Mouse (Mus musculus) large intestine, adult 2 months (tissue): Measurements from ENCODE around the gene Zbtb20. TPM values are rescaled to one million over a fixed set of nuclear protein-coding genes. Genes with fewer than 3 reads are reported as not detected.

Experiments used
- DNase-seq: peaks from one replicate; pipeline ENCODE4 v3.0.0-alpha.2; 2012; ENCODE audit warnings: low read depth, low spot score
- WGBS: fragments of 180-500 bp; shearing (Covaris S2); methylation state at CpG from one replicate; pipeline ENCODE4 v1.1.7; 2018; 5-methylcytosine and 5-hydroxymethylcytosine counted together
- polyA plus RNA-seq: library from polyadenylated mRNA; depleted of rRNA; stranded (reverse); fragments of >200 nt; gene quantifications from 2 replicates; pipeline ENCODE4 v1.2.3, GENCODE M21; 2012

The Zbtb20 gene
- polyA plus RNA-seq, 1 experiment, result 2.9 TPM

DNA sequence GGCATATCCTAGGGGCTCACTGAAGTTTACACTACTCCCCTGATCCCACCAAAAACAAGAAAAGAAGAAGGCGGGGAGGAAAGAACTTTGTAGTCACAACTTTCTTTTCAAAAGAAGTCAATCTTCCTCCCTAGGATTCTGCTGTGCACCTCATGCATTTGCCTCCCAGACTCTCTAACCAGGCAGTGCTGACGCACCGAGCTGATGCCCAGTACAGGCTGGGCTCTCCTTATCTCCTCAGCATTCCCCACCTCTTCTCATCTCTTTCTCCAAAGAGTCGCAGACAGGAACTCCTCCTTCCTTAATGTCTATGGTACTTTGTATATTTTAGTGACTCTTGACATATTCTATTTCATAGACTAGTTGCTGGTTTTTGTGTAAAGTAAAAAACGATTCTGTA lies 638.3 kb downstream of the Zbtb20 start:
- 78% methylated on average over 5 of the region's 5 CpGs for WGBS
- DNase-seq, result no peak

DNA sequence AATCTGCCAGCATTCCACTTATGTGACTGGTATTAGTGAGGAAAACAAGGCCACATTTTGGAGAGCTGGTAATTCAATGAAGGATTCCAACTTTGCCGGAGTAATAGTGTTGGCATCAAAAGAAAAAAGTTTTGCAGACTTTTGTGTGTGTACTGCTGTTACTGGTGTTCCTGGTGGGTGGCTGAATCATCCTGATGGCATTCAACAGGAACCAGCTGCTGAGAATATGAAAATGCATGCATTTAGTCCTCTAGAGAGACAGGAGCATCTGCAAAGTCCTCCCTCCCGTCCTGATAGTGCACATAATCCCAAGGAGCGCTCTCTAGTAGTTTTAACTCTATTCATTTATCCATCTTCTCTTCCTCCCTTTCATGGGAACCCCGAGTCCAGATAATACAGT lies 639.9 kb downstream of the Zbtb20 start:
- 77% methylated on average over 4 of the region's 4 CpGs for WGBS
- no peak for DNase-seq

DNA sequence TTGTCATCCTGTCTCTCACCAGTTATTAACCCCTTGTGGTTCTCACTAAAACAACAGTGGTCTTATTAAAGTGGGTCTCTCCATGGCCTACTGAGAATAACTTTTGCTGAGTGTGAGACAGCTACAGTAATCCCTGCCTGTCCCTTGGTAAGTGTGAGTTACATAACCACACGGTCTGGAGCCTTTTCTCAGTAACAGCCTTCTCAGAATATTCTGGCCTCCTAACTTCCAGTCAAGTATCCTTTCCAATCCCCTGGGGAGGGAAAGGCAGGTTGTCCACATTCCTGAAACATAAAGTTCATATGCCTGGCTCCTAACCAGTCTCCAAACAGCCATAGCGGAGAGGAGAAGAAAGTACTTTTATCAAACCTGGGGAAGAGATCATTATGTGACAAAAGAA lies 644.6 kb downstream of the Zbtb20 start:
- WGBS, result 68% methylated on average over 2 of the region's 2 CpGs
- DNase-seq, result no peak

DNA sequence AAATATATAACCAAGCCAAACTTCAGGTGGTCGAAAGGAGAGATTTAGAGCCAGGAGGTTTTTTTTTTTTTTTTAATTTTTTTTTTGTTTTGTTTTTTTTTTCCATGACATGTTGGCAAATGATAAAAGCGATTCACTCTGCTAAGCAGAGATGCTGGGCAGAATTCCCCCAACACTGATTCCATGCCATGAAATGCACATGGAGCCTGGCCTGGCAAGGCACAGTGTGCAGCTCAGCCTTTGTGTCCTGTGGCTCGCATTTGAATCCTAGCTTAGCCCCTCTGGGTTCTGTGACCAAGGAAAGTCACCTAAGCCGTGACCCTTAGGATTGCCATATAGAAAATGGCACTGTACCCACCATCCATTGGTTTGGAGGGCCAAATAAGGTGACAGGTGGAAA lies 646.8 kb downstream of the Zbtb20 start:
- 95% methylated on average over 4 of the region's 4 CpGs for WGBS
- no peak for DNase-seq

DNA sequence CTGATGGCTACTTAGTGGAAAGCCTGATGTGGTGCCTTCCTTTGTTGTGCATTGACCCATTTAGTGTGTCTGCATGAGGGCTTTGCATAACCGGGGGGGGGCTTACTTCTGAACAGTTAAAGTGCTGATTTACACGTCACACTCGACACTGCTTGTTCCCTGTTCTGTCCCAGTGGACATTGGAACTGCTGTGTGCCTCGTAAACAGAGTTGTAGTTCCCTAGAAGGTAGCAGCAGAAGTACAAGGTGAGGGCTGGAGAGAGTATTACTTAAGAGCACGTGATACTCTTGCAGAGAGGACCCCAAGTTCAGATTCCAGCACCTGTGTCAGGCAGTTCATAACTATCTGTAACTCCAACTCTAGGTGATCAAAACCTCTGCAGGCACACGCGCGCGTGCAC lies 648.5 kb downstream of the Zbtb20 start:
- DNase-seq, result no peak
- WGBS, result 82% methylated on average over 9 of the region's 9 CpGs

DNA sequence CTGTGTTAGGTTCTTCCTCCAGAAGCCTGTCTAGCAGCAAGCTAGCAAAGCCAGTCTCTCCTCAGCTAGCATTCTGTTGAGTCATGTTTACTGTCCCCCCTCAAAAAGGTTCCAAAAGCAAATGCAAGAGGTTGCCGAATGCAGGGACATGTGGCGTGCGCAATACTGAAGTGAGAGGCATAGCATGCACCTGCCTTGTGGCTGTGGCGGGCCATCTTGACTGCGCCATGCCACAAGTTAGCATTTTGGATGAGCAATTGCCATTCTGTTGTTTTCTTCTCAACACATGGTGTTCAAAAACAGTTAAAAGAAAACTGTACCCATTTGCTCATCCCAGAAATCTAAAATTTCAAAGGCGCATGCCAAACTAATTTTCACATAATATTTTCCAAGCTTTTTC lies 649.9 kb downstream of the Zbtb20 start:
- WGBS, result 88% methylated on average over 6 of the region's 6 CpGs
- DNase-seq, result no peak

DNA sequence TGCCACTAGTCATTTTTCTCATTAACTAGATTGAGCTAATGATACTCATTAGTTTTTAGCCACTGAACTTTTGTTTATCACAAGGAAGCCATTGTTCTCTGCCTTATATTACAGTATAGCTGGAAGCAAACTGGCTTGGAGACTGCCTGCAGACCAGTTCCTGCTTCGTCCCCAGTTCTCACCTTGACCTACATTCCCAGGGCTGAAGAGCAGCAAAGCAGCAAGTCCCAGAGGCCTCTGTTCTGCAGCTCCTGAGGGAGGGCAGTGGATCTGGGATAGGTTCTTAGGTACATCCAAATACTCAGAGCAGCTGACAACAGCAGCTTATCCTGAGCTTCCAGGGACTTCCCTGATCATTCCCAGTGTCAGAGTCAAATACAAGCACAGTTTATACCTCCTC lies 652.6 kb downstream of the Zbtb20 start:
- WGBS, result 84% methylated on average over 1 of the region's 1 CpGs
- DNase-seq, result no peak

DNA sequence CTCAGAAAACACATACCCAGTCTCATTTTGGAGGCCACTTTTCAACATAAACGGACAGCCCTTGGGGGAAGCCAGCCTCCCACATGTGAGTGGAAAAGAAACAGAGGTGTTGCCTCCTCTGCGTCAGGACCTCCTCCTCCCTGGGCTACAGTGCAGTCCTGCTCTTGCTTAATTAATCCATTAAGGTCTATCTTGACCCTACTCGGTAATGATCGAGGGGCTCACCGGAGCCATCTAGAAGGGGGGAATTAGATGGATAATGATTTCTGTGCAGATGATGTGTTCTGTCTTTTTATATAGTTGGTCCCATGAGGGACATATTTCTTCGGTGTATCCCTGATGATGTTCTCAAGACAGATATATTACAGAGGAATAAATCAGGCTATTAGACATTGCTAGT lies 655.6 kb downstream of the Zbtb20 start:
- 92% methylated on average over 6 of the region's 6 CpGs for WGBS
- no peak for DNase-seq

DNA sequence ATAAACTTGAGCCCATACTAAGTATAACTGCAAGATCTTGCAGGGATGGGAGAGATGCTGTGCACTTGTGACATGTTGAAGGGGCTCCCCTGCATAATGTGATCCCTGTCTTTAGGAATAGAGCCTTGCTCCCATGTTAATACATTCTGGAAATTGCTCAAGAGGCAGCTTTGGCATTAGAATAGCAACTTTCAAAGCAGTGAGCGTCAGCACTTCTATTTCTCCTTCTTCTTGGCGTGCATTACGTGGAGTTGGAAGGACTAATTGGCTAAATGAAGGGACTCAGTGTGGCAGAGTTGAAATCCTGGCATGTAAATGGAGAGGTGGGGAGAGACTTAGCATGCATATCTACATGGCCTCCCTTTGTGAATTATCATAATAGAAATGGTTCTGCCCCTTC lies 658.4 kb downstream of the Zbtb20 start:
- 75% methylated on average over 3 of the region's 3 CpGs for WGBS
- DNase-seq, result no peak

DNA sequence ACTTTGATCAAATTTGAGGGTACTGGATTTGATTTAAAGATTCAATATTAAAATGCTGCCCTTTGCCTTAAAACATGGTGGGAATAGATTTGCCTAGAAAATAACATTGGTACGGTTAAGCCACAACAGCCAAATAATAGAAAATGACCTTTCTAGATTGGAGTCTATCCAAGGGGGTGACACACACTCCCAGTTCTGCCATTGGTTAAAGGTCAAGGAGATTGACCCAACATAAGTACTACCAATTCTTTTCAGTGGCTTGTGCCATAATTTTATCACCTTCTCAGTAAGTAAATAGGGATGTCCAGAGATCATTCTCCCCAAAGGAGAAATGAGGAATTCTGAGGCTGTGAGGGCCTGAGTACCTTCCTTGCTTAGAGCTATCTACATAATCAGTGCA lies 660.2 kb downstream of the Zbtb20 start:
- 83% methylated on average over 1 of the region's 1 CpGs for WGBS
- no peak for DNase-seq

DNA sequence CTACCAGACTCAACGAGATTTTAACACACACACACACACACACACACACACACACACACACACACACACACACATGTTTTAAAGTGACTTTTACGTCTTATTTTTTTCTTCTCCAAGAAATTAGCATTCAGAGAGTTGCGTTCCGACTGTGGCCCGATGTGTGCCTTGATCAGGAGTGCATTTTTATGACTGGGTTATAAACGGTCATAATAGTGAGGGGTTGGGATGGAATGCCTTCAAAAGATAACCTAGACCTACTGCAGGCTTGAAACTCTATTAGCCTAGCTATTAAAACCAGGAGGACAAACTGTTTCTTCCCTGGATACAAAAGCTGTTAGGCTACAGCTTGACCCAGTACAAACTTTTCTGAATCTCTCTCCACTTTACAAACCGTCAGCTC lies 661.5 kb downstream of the Zbtb20 start:
- 31% methylated on average over 7 of the region's 7 CpGs for WGBS
- DNase-seq, result no peak

DNA sequence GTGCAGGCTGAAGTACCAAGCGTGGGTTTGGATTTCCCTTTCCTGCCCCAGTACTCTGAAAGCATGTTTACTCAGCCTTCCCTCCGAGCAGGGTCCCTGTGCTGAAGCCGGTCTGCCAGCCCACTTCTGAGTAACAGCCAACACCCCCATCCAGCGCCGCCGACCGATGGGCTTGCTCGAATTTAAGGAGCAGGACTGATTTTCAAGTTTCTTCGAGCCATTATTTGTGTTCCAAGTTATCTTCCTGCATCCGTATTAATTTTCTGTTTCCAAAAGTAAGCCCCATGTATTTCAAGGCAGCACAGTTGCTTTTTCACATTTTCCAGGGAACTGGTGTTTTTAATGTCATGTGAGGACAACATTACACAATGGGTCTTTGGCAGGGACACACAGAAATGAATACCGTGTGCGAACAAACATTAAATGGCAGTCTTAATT lies 664.0 kb downstream of the Zbtb20 start:
- WGBS, result 64% methylated on average over 12 of the region's 12 CpGs
- no peak for DNase-seq

DNA sequence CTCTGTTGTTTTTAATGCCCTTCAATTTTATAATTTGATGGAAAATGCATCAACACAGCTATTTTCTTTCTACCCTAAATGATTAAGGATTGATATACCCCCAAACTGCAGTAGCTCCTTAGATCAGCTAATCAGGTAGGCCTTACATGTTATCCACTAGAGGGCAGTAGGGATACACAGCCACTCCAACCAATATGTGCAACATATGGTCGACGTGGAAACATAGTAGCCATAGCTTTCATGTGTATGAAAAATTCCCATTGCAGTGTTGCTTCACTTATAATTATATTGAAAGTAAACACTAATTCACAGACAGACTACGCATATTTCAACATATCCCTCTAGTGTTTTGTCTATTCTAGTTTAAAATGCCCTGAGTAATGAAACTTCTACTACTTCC lies 664.4 kb downstream of the Zbtb20 start:
- 11% methylated on average over 3 of the region's 3 CpGs for WGBS
- peak; percentile 19 for DNase-seq

DNA sequence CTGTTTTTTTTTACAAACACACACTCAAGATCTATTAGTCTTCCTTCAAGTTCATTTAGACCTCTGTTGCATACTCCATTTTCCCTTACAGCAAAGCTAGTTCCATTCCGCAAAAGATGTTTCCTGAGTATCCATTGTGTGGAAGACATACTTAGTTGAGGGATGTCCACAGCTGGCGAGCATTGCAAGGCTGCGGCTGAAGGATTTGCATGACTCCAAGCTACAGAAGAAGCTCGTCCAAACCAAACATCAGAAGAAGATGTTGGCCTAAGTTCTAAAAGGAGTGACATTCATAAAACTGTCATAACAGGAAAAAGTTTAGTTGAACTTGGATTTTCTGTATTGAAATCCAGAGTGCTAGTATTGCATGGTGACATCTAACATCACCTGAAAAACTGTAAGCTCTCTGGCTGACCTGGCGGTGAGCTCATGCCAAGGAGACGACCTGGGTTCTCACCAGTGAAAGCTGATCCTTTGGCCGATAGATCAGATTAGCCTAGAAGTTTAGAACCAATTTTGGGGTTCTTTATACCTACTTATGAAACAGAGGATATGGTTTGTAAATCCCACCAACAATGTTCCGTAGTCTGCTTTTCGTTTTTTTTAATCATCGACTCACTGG lies 665.0 kb downstream of the Zbtb20 start:
- no peak for DNase-seq

DNA sequence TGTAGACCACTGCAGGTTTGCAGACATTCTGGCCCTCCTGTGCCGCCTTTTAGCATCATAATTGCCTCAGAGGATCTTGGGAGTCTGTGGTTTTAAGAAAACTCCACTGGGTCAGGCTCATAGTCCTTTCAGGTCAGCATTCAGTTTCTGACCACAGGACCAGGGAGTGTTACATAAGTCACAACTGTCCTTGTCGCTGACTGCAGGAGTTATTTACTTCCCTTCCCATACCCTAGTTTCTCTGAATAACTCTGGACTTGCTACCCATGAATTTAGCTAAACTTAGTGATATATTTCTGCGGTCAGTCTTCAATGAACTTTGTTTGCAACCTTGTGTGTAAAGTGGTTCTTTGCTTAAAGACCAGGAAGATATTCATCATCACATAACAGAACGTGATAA lies 669.6 kb downstream of the Zbtb20 start:
- no peak for DNase-seq
- WGBS, result 78% methylated on average over 4 of the region's 4 CpGs

More for the DNA sequence above, 665.0 kb downstream of the Zbtb20 start:
- WGBS, result 79% methylated on average over 10 of the region's 10 CpGs

DNA sequence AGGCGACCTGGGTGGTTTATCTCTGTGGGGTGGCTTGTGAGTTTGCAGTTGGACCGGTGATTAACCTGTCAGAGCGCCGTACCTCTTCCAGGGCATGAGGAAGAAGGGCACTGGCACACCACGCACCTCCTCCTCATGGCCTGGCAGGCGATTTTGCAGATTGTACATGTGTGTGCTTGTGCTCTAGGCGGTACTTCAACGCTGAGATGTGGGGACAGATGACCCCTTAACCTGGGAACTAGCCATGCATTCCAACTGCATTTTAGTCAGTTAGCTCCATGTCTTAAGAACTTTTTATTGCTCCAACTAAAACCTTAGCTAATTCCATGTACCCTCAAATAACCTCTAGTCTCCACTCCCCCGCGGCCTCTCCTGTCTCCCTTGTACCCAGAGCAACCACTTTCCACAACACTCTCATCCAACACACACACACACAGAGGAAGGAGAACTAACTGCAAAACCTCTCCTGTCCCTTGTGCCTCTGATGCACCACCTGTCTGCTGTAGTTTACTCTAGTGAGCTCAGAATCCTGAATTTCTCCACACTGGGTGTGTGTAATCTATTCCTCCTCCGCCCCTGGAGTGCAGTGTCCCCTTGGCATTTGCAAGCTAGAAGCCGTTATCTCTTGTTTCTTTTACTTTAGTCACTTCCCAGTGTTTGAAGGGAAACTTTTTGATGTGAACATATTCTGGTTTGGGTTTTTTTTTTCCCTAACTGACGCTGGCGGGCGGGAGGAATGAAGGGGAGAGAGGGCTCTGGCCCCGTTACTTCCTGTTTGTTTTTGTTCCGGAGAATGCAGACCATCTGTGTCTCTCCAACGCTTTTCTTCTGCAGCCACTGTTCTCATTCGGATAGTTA lies 671.9 kb downstream of the Zbtb20 start:
- DNase-seq, result no peak
- WGBS, result 51% methylated on average over 19 of the region's 19 CpGs

DNA sequence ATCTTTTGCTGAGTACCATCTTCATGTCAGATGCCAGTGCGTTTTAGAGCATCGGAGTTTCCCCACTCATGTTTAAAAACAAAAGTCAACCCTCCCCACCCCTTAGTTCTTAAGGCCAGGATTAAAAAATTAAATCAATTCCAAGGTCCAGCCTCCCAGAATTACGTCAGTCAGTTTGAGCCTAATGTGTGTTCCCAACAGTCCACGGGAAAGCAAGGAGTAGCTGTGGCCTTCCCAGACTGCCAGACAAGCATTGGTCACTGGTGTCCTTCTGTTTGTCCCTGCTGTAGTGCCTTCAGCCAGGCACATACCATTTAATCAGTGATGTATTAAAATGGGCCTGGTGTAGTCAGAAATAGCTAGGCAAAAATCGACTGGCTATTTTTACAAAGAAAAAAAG lies 673.1 kb downstream of the Zbtb20 start:
- 55% methylated on average over 5 of the region's 5 CpGs for WGBS
- no peak for DNase-seq

DNA sequence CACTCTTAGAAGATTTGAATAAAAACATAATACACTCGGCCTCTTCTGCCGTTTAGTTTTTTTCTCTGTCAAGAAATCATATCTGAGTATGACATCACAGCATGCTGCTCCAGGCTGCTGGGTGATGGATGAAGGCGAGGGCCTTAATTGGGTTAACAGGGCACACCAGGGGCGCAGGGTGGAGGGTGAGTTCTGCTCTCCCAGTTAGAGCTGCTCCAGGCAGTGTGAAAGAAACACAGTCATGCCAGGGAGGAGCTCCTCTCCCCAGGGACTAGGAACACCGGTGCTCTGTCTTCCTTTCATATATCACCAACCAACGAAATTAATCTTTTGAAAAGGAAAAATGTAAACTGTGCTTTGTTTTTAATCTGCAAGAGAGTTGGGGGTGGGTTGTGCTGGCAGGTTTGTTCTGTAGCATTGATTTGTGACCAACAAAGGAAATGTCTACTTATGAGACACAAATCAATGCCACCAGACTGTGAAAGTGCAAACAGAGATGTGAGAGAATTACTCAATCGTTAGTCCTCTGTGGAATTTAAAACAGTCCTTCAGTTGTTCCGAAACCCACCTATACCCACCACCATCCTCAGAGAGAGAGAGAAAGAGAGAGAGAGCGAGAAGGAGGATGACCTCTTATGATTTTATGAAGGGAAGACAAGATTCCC lies 673.9 kb downstream of the Zbtb20 start:
- no peak for DNase-seq

DNA sequence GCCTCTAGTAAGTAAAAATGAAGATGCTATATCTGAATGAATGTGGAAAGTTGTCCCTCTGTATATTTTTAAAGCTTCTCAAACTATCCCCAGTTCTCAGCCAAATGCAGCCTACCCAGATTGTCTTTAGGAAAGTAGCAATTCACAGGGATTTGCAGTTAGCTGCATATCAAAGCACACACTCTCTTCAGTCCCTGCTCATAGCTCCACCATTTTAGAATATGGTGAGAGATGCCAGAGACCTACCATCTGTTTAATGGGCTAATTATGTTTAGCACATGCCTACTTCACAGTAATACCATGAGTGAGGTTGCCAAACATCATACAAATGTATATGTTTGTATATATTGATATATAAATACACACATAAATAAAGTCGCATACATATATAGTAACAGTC lies 676.8 kb downstream of the Zbtb20 start:
- WGBS, result 88% methylated on average over 1 of the region's 1 CpGs
- no peak for DNase-seq

More for the DNA sequence above, 673.9 kb downstream of the Zbtb20 start:
- WGBS, result 56% methylated on average over 9 of the region's 9 CpGs

DNA sequence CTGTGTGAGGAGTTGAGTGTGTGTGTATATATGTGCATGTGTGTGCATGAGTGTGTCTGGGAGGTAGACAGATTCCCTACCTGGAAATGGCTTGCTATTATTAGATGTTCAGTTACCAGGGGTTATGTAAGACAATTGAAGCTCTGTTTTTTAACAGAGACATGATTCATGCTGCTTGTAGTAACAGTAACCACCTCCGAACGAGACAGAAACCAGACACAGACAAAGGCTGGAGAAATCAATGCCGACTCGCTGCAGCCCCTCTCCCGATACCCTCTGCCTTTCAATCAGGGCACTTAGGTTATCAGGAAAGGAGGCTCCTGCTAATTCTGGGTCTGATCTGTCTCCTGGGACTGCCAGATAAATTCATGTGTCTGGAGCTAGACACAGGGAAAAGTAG lies 681.7 kb downstream of the Zbtb20 start:
- WGBS, result 68% methylated on average over 5 of the region's 5 CpGs
- no peak for DNase-seq

DNA sequence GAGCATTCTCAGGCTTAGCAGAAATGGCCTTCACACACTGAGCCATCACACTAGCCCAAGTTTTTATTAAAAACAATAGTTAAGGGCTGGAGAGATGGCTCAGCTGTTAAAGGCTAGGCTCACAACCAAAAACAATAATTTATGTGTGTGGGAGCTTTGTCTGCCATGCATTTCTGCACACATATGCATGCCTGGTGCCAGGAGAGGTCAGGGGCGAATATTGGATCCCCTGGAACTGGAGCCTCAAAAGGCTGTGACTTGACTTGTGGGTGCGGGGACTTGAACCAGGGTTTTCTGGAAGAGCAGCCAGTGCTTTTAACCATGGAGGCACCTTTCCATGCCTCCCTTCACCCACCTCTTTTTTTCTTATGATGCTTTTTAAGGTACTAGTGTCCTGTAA lies 685.6 kb downstream of the Zbtb20 start:
- WGBS, result 97% methylated on average over 2 of the region's 2 CpGs
- DNase-seq, result no peak
